Mouse (Mus musculus): ENCODE data around the gene Crcp. TPM values are rescaled to one million over a fixed set of nuclear protein-coding genes. Genes with fewer than 3 reads are reported as not detected.
A peak's percentile ranks its signal among the peaks of the same experiment; 100 is the strongest.

Gene Crcp
- polyA plus RNA-seq, 1 experiment from 2014 or later = 20.8 TPM

DNA sequence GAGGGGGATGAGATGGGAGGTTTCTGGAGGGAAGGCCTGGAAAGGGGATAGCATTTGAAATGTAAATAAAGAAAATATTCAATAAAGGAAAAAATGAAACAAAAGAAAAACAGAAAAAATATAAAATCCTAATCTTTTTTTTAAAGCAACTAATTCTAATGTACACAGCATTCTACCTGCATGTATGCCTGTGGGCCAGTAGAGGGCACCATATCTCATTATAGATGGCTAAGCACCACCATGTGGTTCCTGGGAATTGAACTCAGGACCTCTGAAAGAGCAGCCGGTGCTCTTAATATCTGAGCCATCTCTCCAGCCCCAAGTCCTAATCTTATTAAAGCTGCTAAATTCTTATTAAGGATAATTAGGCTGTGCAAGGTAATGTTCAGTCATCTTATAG is 21.7 kb upstream of the Crcp start:
- H3K36me3 ChIP-seq (replicated peaks; ENCODE audit: insufficient read depth, low read length) = peaks cover 15% of the 10 kb centered on the region
- TF ChIP-seq CTCF (IDR thresholded peaks at IDR 0.05; ENCODE audit: low read depth) (peak; percentile 65), EP300 (IDR thresholded peaks at IDR 0.05; ENCODE audit: low read depth) (no peak)
- 85% methylated on average over 1 of the region's 1 CpGs for WGBS (ENCODE audit: insufficient replicate concordance)
- H3K27me3 ChIP-seq (ENCODE audit: insufficient read depth, low read length) = no peaks in the 10 kb centered on the region
- peaks cover 9% of the 10 kb centered on the region for H3K9me3 ChIP-seq (ENCODE audit: low read length)
- no peak overlapping the region for H3K4me2 ChIP-seq (ENCODE audit: low read depth, low read length)
- no peak overlapping the region for H3K27ac ChIP-seq (ENCODE audit: low read depth)
- no peak overlapping the region for H3K9ac ChIP-seq (replicated peaks)
- H3K4me3 ChIP-seq (ENCODE audit: low read depth, low read length) = no peak overlapping the region
- no peak for ATAC-seq
- H3K4me1 ChIP-seq (ENCODE audit: insufficient read depth) = peaks cover 7% of the 10 kb centered on the region
- no peak for DNase-seq

DNA sequence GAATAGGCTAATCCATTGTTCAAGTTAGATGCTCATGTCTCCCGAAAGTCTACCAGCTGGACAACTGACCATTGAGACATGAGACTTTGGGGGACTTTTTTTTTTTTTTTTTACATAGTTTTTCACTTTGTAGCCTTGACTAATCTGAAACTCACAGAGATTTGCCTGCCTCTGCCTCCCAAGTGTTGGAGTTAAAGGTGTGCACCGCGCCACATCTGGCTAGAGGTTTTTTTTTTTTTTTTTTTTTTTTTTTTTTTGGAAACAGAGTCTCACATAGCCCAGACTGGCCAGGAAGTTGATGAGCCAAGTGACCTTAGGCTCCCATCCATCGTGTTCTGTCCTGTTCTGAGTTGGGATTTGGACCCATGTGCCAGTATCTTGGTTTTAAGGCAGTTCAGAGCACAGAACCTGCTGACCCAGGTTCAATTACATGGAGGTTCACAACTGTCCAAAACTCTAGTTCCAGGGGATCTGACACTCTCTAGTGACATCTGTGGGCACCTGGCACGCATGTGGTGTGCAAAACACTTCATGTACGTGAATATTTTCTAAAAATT is 21.0 kb upstream of the Crcp start:
- DNase-seq = no peak
- 79% methylated on average over 6 of the region's 6 CpGs for WGBS (ENCODE audit: insufficient replicate concordance)

DNA sequence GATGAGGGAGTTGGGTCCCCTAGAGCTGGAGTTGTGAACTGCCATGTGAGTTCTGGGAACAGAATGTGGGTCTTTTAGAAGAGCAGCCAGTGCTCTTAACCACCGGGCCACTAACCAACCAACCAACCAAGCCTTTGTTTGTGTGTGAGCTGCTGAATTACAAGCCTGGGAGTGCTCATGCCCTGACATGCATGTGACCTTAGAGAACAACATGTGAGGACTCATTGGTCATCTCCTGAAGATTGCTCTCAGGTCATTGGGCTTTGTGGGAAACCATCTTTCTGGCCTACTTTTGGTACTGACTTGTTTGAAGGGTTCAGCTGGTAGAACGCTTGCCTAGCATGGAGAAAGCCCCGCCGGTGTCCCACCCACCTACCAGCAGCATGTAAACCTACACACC is 19.3 kb upstream of the Crcp start:
- H3K4me3 ChIP-seq (ENCODE audit: low read depth, low read length) = no peak overlapping the region

More for the DNA sequence above, 21.0 kb upstream of the Crcp start:
- ATAC-seq = no peak
- Histone ChIP-seq H3K4me1 (ENCODE audit: insufficient read depth) (peaks cover 5% of the 10 kb centered on the region), H3K9me3 (ENCODE audit: low read length) (peaks cover 9% of the 10 kb centered on the region), H3K27ac (ENCODE audit: low read depth) (no peak overlapping the region), H3K4me3 (ENCODE audit: low read depth, low read length) (no peak overlapping the region), H3K27me3 (ENCODE audit: insufficient read depth, low read length) (no peaks in the 10 kb centered on the region), H3K4me2 (ENCODE audit: low read depth, low read length) (no peak overlapping the region), H3K9ac (replicated peaks) (no peak overlapping the region), H3K36me3 (replicated peaks; ENCODE audit: insufficient read depth, low read length) (peaks cover 23% of the 10 kb centered on the region)
- TF ChIP-seq CTCF (IDR thresholded peaks at IDR 0.05; ENCODE audit: low read depth) (no peak), EP300 (IDR thresholded peaks at IDR 0.05; ENCODE audit: low read depth) (no peak)

DNA sequence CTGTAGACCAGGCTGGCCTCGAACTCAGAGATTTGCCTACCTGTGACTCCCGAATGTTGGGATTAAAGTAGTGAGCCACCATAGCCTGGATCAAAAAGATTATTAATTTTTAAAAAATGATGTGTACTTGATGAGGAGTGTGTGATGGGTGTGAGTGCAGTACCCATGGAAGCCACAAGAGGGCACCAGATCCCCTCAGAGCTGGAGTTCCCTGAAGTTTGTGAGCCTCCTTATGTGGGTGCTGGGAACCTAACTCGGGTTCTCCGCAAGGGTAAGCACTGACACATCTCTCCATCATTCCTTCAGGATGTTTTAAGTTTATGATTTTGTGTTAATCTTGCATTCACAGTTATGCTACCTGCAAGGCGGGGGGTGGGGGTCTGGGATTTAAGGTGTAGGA is 18.1 kb upstream of the Crcp start:
- 84% methylated on average over 5 of the region's 5 CpGs for WGBS (ENCODE audit: insufficient replicate concordance)
- peaks cover 9% of the 10 kb centered on the region for H3K9me3 ChIP-seq (ENCODE audit: low read length)
- no peak for DNase-seq
- H3K27me3 ChIP-seq (ENCODE audit: insufficient read depth, low read length) = no peaks in the 10 kb centered on the region
- no peak overlapping the region for H3K27ac ChIP-seq (ENCODE audit: low read depth)
- TF ChIP-seq EP300 (IDR thresholded peaks at IDR 0.05; ENCODE audit: low read depth) (no peak), CTCF (IDR thresholded peaks at IDR 0.05; ENCODE audit: low read depth) (peak; percentile 67)
- no peak overlapping the region for H3K4me3 ChIP-seq (ENCODE audit: low read depth, low read length)
- H3K36me3 ChIP-seq (replicated peaks; ENCODE audit: insufficient read depth, low read length) = peaks cover 47% of the 10 kb centered on the region
- H3K4me1 ChIP-seq (ENCODE audit: insufficient read depth) = no peaks in the 10 kb centered on the region
- no peak for ATAC-seq
- H3K4me2 ChIP-seq (ENCODE audit: low read depth, low read length) = no peak overlapping the region
- no peak overlapping the region for H3K9ac ChIP-seq (replicated peaks)

More for the DNA sequence above, 19.3 kb upstream of the Crcp start:
- DNase-seq (no peak), ATAC-seq (peak; percentile 52)
- Histone ChIP-seq H3K4me2 (ENCODE audit: low read depth, low read length) (no peak overlapping the region), H3K27ac (ENCODE audit: low read depth) (no peak overlapping the region), H3K27me3 (ENCODE audit: insufficient read depth, low read length) (no peaks in the 10 kb centered on the region), H3K4me1 (ENCODE audit: insufficient read depth) (no peaks in the 10 kb centered on the region), H3K9ac (replicated peaks) (no peak overlapping the region), H3K9me3 (ENCODE audit: low read length) (peaks cover 9% of the 10 kb centered on the region), H3K36me3 (replicated peaks; ENCODE audit: insufficient read depth, low read length) (peaks cover 38% of the 10 kb centered on the region)
- WGBS (ENCODE audit: insufficient replicate concordance) = 99% methylated on average over 4 of the region's 4 CpGs
- TF ChIP-seq EP300 (IDR thresholded peaks at IDR 0.05; ENCODE audit: low read depth) (0 out of 2 replicates have a peak, but pooled peaks have one; percentile 4), CTCF (IDR thresholded peaks at IDR 0.05; ENCODE audit: low read depth) (no peak; the same call in 1 of the 2 replicates)

DNA sequence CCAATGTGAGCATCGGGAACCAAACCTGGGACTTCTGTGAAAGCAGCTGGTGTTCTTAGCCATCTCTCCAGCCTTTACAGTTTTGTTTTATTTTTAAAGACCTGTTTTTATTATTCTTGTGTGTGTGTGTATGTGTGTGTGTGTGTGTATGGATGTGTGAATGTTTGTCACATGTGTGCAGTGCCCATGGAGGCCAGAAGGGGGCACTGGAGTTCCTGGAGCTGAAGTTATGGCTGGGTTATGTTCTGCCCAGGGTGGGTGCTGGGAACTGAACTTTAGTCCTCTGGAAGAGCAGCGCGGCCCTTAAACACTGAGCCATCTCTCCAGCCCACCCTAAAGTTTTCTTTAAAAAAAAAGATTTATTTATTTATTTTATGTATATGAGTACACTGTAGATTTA is 14.0 kb upstream of the Crcp start:
- Histone ChIP-seq H3K27ac (ENCODE audit: low read depth) (no peak overlapping the region), H3K9me3 (ENCODE audit: low read length) (peaks cover 9% of the 10 kb centered on the region), H3K4me2 (ENCODE audit: low read depth, low read length) (no peak overlapping the region), H3K9ac (replicated peaks) (no peak overlapping the region), H3K27me3 (ENCODE audit: insufficient read depth, low read length) (no peaks in the 10 kb centered on the region), H3K36me3 (replicated peaks; ENCODE audit: insufficient read depth, low read length) (peaks cover 81% of the 10 kb centered on the region), H3K4me3 (ENCODE audit: low read depth, low read length) (no peak overlapping the region), H3K4me1 (ENCODE audit: insufficient read depth) (no peaks in the 10 kb centered on the region)
- 90% methylated on average over 3 of the region's 3 CpGs for WGBS (ENCODE audit: insufficient replicate concordance)
- DNase-seq = no peak
- TF ChIP-seq EP300 (IDR thresholded peaks at IDR 0.05; ENCODE audit: low read depth) (no peak), CTCF (IDR thresholded peaks at IDR 0.05; ENCODE audit: low read depth) (peak; percentile 42)
- ATAC-seq = no peak

DNA sequence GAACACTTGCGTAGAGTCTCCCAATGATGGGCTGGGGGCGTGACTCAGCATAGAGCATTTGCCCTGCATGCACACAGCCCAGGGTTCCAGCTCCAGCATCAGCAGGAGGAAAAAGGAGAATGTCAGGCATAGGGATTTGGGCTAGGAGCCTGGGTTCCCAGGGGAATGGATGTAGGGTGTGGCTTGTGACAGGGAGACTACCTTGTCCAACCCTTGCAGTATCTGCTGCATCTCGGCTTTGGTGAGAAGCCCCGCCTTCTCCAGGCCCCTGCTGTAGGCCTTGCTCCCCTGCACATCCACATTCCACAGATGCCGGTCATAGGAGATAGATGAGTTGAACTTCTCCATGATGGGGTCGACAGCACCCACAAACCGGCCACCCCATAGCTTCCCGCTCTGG is 9.6 kb upstream of the Crcp start:
- Histone ChIP-seq H3K4me1 (ENCODE audit: insufficient read depth) (peaks cover 3% of the 10 kb centered on the region; the same call in 1 of the 2 replicates), H3K27ac (ENCODE audit: low read depth) (no peak overlapping the region), H3K27me3 (ENCODE audit: insufficient read depth, low read length) (no peaks in the 10 kb centered on the region), H3K4me2 (ENCODE audit: low read depth, low read length) (no peak overlapping the region), H3K9me3 (ENCODE audit: low read length) (no peaks in the 10 kb centered on the region), H3K36me3 (replicated peaks; ENCODE audit: insufficient read depth, low read length) (peaks cover 46% of the 10 kb centered on the region), H3K4me3 (ENCODE audit: low read depth, low read length) (no peak overlapping the region), H3K9ac (replicated peaks) (no peak overlapping the region)
- TF ChIP-seq EP300 (IDR thresholded peaks at IDR 0.05; ENCODE audit: low read depth) (no peak), CTCF (IDR thresholded peaks at IDR 0.05; ENCODE audit: low read depth) (no peak)
- ATAC-seq (no peak), DNase-seq (no peak)
- WGBS (ENCODE audit: insufficient replicate concordance) = 76% methylated on average over 8 of the region's 8 CpGs

All from liver, postnatal 0 days (tissue).